Mouse (Mus musculus): Measurements from ENCODE around the gene Tnfrsf9.

Gene Tnfrsf9

GRCm38 (mm10) chr4:150926924-150927705, 12.8 kb downstream of the Tnfrsf9 start:
- DNase-seq (ENCODE audit: low spot score in 2 of 2), result no peak

- DNase-seq (ENCODE audit: low spot score in 2 of 2), result no peak
These were observed 13.4 kb downstream of the Tnfrsf9 start for GRCm38 (mm10) chr4:150927789-150928188.

GRCm38 (mm10) chr4:150933503-150933902, 19.1 kb downstream of the Tnfrsf9 start:
- no peak for DNase-seq (ENCODE audit: low spot score in 2 of 2)

GRCm38 (mm10) chr4:150937293-150938062, 23.1 kb downstream of the Tnfrsf9 start:
- peak; percentile 44 to 48 for DNase-seq (ENCODE audit: low spot score in 2 of 2)

- DNase-seq (ENCODE audit: low spot score in 2 of 2), result peak in 1 of 2 experiments; percentile 46
These were observed 23.7 kb downstream of the Tnfrsf9 start for GRCm38 (mm10) chr4:150938063-150938452.

GRCm38 (mm10) chr4:150939991-150940651, 25.8 kb downstream of the Tnfrsf9 start:
- DNase-seq (ENCODE audit: low spot score in 2 of 2), result peak; percentile 49 to 58

GRCm38 (mm10) chr4:150944707-150945106, 30.3 kb downstream of the Tnfrsf9 start:
- no peak for DNase-seq (ENCODE audit: low spot score in 2 of 2)

GRCm38 (mm10) chr4:150950972-150951371, 36.6 kb downstream of the Tnfrsf9 start:
- no peak for DNase-seq (ENCODE audit: low spot score in 2 of 2)

GRCm38 (mm10) chr4:150956369-150957105, 42.2 kb downstream of the Tnfrsf9 start:
- DNase-seq (ENCODE audit: low spot score in 2 of 2), result no peak

- DNase-seq (ENCODE audit: low spot score in 2 of 2), result no peak
These were observed 42.7 kb downstream of the Tnfrsf9 start for GRCm38 (mm10) chr4:150957106-150957458.

- DNase-seq (ENCODE audit: low spot score in 2 of 2), result no peak
These were observed 44.2 kb downstream of the Tnfrsf9 start for GRCm38 (mm10) chr4:150958536-150958935.

GRCm38 (mm10) chr4:150962231-150962630, 47.9 kb downstream of the Tnfrsf9 start:
- no peak for DNase-seq (ENCODE audit: low spot score in 2 of 2)

GRCm38 (mm10) chr4:150963711-150964110, 49.3 kb downstream of the Tnfrsf9 start:
- no peak for DNase-seq (ENCODE audit: low spot score in 2 of 2)

GRCm38 (mm10) chr4:150964635-150965554, 50.5 kb downstream of the Tnfrsf9 start:
- peak; percentile 83 to 94 for DNase-seq (ENCODE audit: low spot score in 2 of 2)

- no peak for DNase-seq (ENCODE audit: low spot score in 2 of 2)
These were observed 51.2 kb downstream of the Tnfrsf9 start for GRCm38 (mm10) chr4:150965555-150965951.

GRCm38 (mm10) chr4:150966556-150966955, 52.2 kb downstream of the Tnfrsf9 start:
- peak; percentile 48 to 69 for DNase-seq (ENCODE audit: low spot score in 2 of 2)

- DNase-seq (ENCODE audit: low spot score in 2 of 2), result no peak
These were observed 54.6 kb downstream of the Tnfrsf9 start for GRCm38 (mm10) chr4:150968956-150969355.

GRCm38 (mm10) chr4:150973264-150973663, 58.9 kb downstream of the Tnfrsf9 start:
- no peak for DNase-seq (ENCODE audit: low spot score in 2 of 2)

GRCm38 (mm10) chr4:150975145-150975544, 60.8 kb downstream of the Tnfrsf9 start:
- DNase-seq (ENCODE audit: low spot score in 2 of 2), result no peak

- DNase-seq (ENCODE audit: low spot score in 2 of 2), result no peak
These were observed 64.0 kb downstream of the Tnfrsf9 start for GRCm38 (mm10) chr4:150978156-150978910.
